Mouse (Mus musculus) neural tube, embryonic 15.5 days (tissue): ENCODE measurements around the gene Sumo3. TPM values are rescaled to one million over a fixed set of nuclear protein-coding genes. Genes with fewer than 3 reads are reported as not detected.

Experiments
- ATAC-seq: fragments of 200-750 bp; cut with Nextera tagmentation; 2 replicates; pipeline ENCODE4 v1.8.0; 2017; ENCODE audit warnings: mild to moderate bottlenecking, moderate TSS enrichment, moderate library complexity; ENCODE audit not compliant: low FRiP score
- H3K27ac ChIP-seq: fragments of 300-500 bp; sonication (generic); replicated peaks from 2 replicates; pipeline ENCODE4 v1.5.1; 2015; ENCODE audit warnings: mild to moderate bottlenecking, inconsistent platforms
- H3K27me3 ChIP-seq: fragments of 300-500 bp; sonication (generic); replicated peaks from 2 replicates; pipeline ENCODE4 v1.6.1; 2015; ENCODE audit warnings: inconsistent platforms
- H3K36me3 ChIP-seq: fragments of 300-500 bp; sonication (generic); 2 replicates; pipeline ENCODE4 v1.6.1; 2015; ENCODE audit warnings: inconsistent platforms
- H3K4me1 ChIP-seq: fragments of 300-500 bp; sonication (generic); 2 replicates; pipeline ENCODE4 v1.6.1; 2015; ENCODE audit warnings: inconsistent platforms
- H3K4me2 ChIP-seq: fragments of 300-500 bp; sonication (generic); 2 replicates; pipeline ENCODE4 v1.6.1; 2015; ENCODE audit warnings: inconsistent platforms, mild to moderate bottlenecking, moderate library complexity
- H3K4me3 ChIP-seq: fragments of 300-500 bp; sonication (generic); replicated peaks from 2 replicates; pipeline ENCODE4 v1.5.1; 2015; ENCODE audit warnings: mild to moderate bottlenecking, inconsistent platforms
- H3K9ac ChIP-seq: fragments of 300-500 bp; sonication (generic); replicated peaks from 2 replicates; pipeline ENCODE4 v1.6.1; 2015; ENCODE audit warnings: mild to moderate bottlenecking, inconsistent platforms
- H3K9me3 ChIP-seq: fragments of 300-500 bp; sonication (generic); replicated peaks from 2 replicates; pipeline ENCODE4 v1.6.1; 2016; ENCODE audit warnings: inconsistent platforms
- WGBS: fragments of 180-500 bp; shearing (Covaris S2); methylation state at CpG from one replicate; pipeline ENCODE4 v1.1.7; 2015; ENCODE audit warnings: mixed read lengths; 5-methylcytosine and 5-hydroxymethylcytosine counted together
- polyA plus RNA-seq: library from polyadenylated mRNA; unstranded; fragments of >200 nt; fragmentation: Nextera tagmentation; extraction: Ambion mirVana; gene quantifications from 2 replicates; pipeline ENCODE4 v1.2.1, GENCODE M21; 2015

Gene Sumo3
- polyA plus RNA-seq, 1 experiment from 2014 or later, result 275 TPM

- no peak for ATAC-seq
- H3K4me3 ChIP-seq, result no peak overlapping the region
- no peak overlapping the region for H3K4me2 ChIP-seq
- H3K4me1 ChIP-seq, result peaks cover 30% of the 10 kb centered on the region
- H3K9me3 ChIP-seq, result no peaks in the 10 kb centered on the region
- H3K36me3 ChIP-seq, result peaks cover 59% of the 10 kb centered on the region
- H3K9ac ChIP-seq, result no peak overlapping the region
- no peaks in the 10 kb centered on the region for H3K27me3 ChIP-seq
- WGBS, result 50% methylated on average over 6 of the region's 6 CpGs
- no peak overlapping the region for H3K27ac ChIP-seq
Measured at GRCm38 (mm10) chr10:77590812-77591211, 15.1 kb upstream of the Sumo3 start.

- no peak overlapping the region for H3K4me2 ChIP-seq
- 0 out of 2 replicates have a peak overlapping the region, but pooled peaks have one; percentile 13 for H3K27ac ChIP-seq
- no peak for ATAC-seq
- WGBS, result 72% methylated on average over 6 of the region's 6 CpGs
- H3K4me3 ChIP-seq, result no peak overlapping the region
- H3K9me3 ChIP-seq, result no peaks in the 10 kb centered on the region
- H3K27me3 ChIP-seq, result no peaks in the 10 kb centered on the region
- H3K36me3 ChIP-seq, result peaks cover 66% of the 10 kb centered on the region
- no peak overlapping the region for H3K9ac ChIP-seq
- peaks cover 24% of the 10 kb centered on the region for H3K4me1 ChIP-seq
Measured at GRCm38 (mm10) chr10:77591546-77591945, 14.4 kb upstream of the Sumo3 start.

DNA sequence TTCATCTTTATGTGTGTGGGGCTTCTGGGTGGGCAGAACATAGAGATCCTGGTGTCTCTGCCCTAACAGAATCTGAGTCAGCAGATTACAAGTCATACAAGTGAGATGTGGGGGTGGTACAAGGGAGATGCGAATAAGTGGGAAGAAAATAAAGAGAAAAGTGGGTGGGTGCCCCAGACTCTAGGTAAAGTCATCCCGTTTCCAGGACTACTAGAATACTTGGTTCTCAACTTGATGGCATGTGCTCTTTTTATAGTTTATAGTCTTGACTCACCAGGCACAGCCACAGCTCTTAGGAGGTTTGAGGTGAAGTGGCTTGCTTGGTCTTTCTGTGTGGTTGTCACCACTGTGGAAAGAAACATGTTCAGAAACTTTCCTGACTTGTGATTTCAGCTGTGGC is 9.8 kb upstream of the Sumo3 start:
- ATAC-seq, result no peak

DNA sequence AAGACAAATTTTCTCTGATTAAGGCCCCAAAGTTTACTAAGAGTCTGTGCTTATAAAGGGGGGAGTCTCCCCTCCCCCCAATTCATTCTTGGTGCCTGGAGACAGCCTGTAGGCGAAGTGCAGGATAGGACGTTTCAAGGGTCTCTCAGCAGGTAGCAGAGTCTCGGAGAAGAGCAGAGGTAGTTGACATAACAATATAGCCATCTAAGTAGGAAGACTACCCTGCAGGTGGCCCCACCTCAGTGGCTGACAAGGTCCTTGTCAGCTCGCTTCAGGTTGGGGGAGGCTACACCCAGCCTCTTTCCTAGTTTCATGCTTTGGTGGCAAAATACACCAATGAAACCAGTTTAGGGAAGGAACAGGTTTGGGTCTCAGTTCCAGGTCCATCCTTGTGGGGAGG is 2.9 kb upstream of the Sumo3 start:
- Histone ChIP-seq H3K4me2 (no peak overlapping the region), H3K4me3 (no peak overlapping the region), H3K9ac (no peak overlapping the region), H3K36me3 (peaks cover 14% of the 10 kb centered on the region), H3K27ac (no peak overlapping the region), H3K4me1 (peaks cover 18% of the 10 kb centered on the region), H3K27me3 (no peaks in the 10 kb centered on the region), H3K9me3 (no peaks in the 10 kb centered on the region)
- 60% methylated on average over 4 of the region's 4 CpGs for WGBS
- ATAC-seq, result no peak

More for the DNA sequence above, 9.8 kb upstream of the Sumo3 start:
- Histone ChIP-seq H3K36me3 (peaks cover 72% of the 10 kb centered on the region), H3K4me2 (no peak overlapping the region), H3K9ac (no peak overlapping the region), H3K27ac (no peak overlapping the region), H3K9me3 (no peaks in the 10 kb centered on the region), H3K27me3 (no peaks in the 10 kb centered on the region), H3K4me1 (0 out of 2 replicates have a peak, but pooled peaks cover under 1% of the 10 kb centered on the region), H3K4me3 (no peak overlapping the region)
- WGBS, result 89% methylated on average over 2 of the region's 2 CpGs

DNA sequence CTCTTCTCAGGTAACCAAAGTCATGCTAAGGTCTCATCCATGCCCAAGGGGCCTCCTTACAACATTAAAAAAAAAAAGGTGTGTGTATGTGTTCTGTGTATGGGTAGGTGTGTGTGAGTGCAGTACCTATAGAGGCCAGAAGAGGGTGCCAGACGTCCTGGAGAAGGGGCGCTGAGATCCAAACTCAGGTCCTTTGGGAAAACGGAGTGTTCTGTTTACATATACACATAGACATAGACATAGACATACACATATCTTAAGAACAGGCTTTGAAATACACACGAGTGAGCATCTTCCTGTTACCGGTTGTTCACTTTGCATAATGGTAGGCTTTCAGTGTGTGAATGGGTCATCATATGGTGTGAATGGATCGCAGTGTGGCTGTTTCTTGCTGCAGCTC is 1.8 kb upstream of the Sumo3 start:
- ATAC-seq, result no peak
- Histone ChIP-seq H3K4me3 (no peak overlapping the region), H3K36me3 (peaks cover 3% of the 10 kb centered on the region), H3K9ac (no peak overlapping the region), H3K27ac (no peak overlapping the region), H3K4me1 (peaks cover 21% of the 10 kb centered on the region), H3K4me2 (no peak overlapping the region), H3K9me3 (no peaks in the 10 kb centered on the region), H3K27me3 (no peaks in the 10 kb centered on the region)
- 89% methylated on average over 6 of the region's 6 CpGs for WGBS

GRCm38 (mm10) chr10:77604958-77605357 is 939 bp upstream of the Sumo3 start:
- Histone ChIP-seq H3K4me3 (no peak overlapping the region), H3K36me3 (peaks cover 2% of the 10 kb centered on the region; the same call in 1 of the 2 replicates), H3K4me1 (peaks cover 21% of the 10 kb centered on the region), H3K27me3 (no peaks in the 10 kb centered on the region), H3K9me3 (no peaks in the 10 kb centered on the region), H3K27ac (peak overlapping the region; percentile 97), H3K4me2 (no peak overlapping the region), H3K9ac (no peak overlapping the region)
- no peak for ATAC-seq
- WGBS, result 87% methylated on average over 5 of the region's 5 CpGs

DNA sequence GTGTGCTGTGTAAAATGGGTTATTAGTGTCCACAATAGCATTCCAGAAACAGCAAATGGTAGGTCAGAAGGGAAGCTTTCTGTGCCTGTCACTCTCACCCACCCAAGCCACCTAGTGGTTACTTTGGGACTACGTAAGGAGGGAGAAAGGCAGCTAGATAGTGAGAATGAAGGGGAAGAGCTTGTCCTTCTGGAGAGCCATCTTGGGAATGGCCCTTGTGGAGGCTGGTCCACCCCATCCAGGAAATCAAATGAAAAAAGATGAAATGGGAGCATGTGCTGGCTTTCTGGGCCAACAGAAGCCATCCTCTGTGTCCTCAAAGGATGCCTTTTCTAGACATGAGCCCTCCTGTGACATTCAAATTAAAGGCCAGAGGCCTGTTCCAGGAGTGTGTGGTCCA is 529 bp upstream of the Sumo3 start:
- Histone ChIP-seq H3K4me2 (peak overlapping the region; percentile 89), H3K4me1 (peaks cover 22% of the 10 kb centered on the region), H3K36me3 (peaks cover 5% of the 10 kb centered on the region), H3K27me3 (no peaks in the 10 kb centered on the region), H3K9ac (0 out of 2 replicates have a peak overlapping the region, but pooled peaks have one; percentile 4), H3K9me3 (no peaks in the 10 kb centered on the region), H3K4me3 (peak overlapping the region; percentile 67), H3K27ac (peak overlapping the region; percentile 97)
- WGBS, result 35% methylated on average over 1 of the region's 1 CpGs
- ATAC-seq, result peak; percentile 3

DNA sequence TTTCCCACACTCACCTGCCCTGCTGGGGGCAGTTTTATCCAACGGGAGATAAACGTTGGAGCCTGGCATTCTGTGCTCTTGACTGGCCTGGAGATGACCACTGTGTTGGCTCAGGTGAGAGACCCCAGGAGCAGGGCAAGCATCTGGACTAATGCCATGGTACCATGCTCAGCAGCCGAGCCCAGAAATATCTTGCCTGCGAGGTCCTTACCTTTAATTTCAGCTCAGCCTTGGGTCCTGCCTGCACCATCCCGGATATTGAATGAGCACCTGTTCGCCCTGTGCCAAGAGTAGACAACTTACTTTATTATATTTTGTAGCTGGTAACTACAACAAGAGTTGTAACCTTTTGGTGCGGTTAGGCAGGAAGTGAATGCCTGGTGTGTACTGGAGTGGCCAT is 958 bp downstream of the Sumo3 start:
- Histone ChIP-seq H3K4me3 (peak overlapping the region; percentile 67), H3K9ac (peak overlapping the region; percentile 83), H3K4me2 (peak overlapping the region; percentile 89), H3K9me3 (no peaks in the 10 kb centered on the region), H3K36me3 (peaks cover 20% of the 10 kb centered on the region), H3K4me1 (peaks cover 24% of the 10 kb centered on the region), H3K27me3 (no peaks in the 10 kb centered on the region), H3K27ac (peak overlapping the region; percentile 97)
- WGBS, result 43% methylated on average over 7 of the region's 7 CpGs
- ATAC-seq, result no peak; the same call in 1 of the 2 replicates

- peak overlapping the region; percentile 89 for H3K4me2 ChIP-seq
Measured at GRCm38 (mm10) chr10:77607441-77607840, 1.5 kb downstream of the Sumo3 start.

GRCm38 (mm10) chr10:77608589-77608988 is 2.7 kb downstream of the Sumo3 start:
- Histone ChIP-seq H3K9ac (no peak overlapping the region), H3K4me1 (peaks cover 27% of the 10 kb centered on the region), H3K4me2 (no peak overlapping the region), H3K27ac (no peak overlapping the region), H3K27me3 (no peaks in the 10 kb centered on the region), H3K9me3 (no peaks in the 10 kb centered on the region), H3K4me3 (no peak overlapping the region), H3K36me3 (peaks cover 30% of the 10 kb centered on the region)
- no peak for ATAC-seq
- WGBS, result 93% methylated on average over 8 of the region's 8 CpGs

More at GRCm38 (mm10) chr10:77607441-77607840, 1.5 kb downstream of the Sumo3 start:
- Histone ChIP-seq H3K4me3 (peak overlapping the region; percentile 67), H3K27ac (no peak overlapping the region), H3K4me1 (peaks cover 24% of the 10 kb centered on the region), H3K36me3 (peaks cover 22% of the 10 kb centered on the region), H3K27me3 (no peaks in the 10 kb centered on the region), H3K9ac (no peak overlapping the region), H3K9me3 (no peaks in the 10 kb centered on the region)
- WGBS, result 70% methylated on average over 5 of the region's 5 CpGs
- ATAC-seq, result no peak

- no peak overlapping the region for H3K4me2 ChIP-seq
- no peak overlapping the region for H3K27ac ChIP-seq
- H3K4me3 ChIP-seq, result no peak overlapping the region
- peaks cover 27% of the 10 kb centered on the region for H3K4me1 ChIP-seq
- H3K9me3 ChIP-seq, result no peaks in the 10 kb centered on the region
- WGBS, result 87% methylated on average over 8 of the region's 8 CpGs
- H3K27me3 ChIP-seq, result no peaks in the 10 kb centered on the region
- H3K9ac ChIP-seq, result no peak overlapping the region
- peaks cover 43% of the 10 kb centered on the region for H3K36me3 ChIP-seq
- no peak for ATAC-seq
Measured at GRCm38 (mm10) chr10:77610221-77610961, 4.5 kb downstream of the Sumo3 start.

GRCm38 (mm10) chr10:77613409-77613808 is 7.5 kb downstream of the Sumo3 start:
- H3K4me2 ChIP-seq, result no peak overlapping the region
- H3K36me3 ChIP-seq, result peaks cover 72% of the 10 kb centered on the region
- no peak overlapping the region for H3K27ac ChIP-seq
- peaks cover 6% of the 10 kb centered on the region for H3K4me1 ChIP-seq
- 91% methylated on average over 3 of the region's 3 CpGs for WGBS
- no peaks in the 10 kb centered on the region for H3K27me3 ChIP-seq
- H3K9me3 ChIP-seq, result no peaks in the 10 kb centered on the region
- no peak overlapping the region for H3K4me3 ChIP-seq
- no peak for ATAC-seq
- no peak overlapping the region for H3K9ac ChIP-seq
